Mouse (Mus musculus) hindbrain, embryonic 12.5 days (tissue): ENCODE measurements around the gene Sost. TPM values are rescaled to one million over a fixed set of nuclear protein-coding genes. Genes with fewer than 3 reads are reported as not detected.

Source experiments
- polyA plus RNA-seq: library from polyadenylated mRNA; unstranded; fragments of >200 nt; fragmentation: Nextera tagmentation; extraction: Ambion mirVana; gene quantifications from 2 replicates; pipeline ENCODE4 v1.2.1, GENCODE M21; 2016

Gene Sost
- polyA plus RNA-seq, 1 experiment from 2014 or later: 0.46 TPM

Other genes starting within 250 kb of the Sost start
- gene Dhx8, start 234.1 kb downstream of the Sost start, polyA plus RNA-seq: 41.8 and 50.0 TPM in 2 replicates
- 8.2 and 8.4 TPM in 2 replicates for gene Etv4, start 181.6 kb downstream of the Sost start, polyA plus RNA-seq
- gene Meox1, start 72.6 kb downstream of the Sost start, polyA plus RNA-seq: 1.4 and 1.9 TPM in 2 replicates
- not detected in 2 replicates for gene Cfap97d1, start 17.3 kb upstream of the Sost start, polyA plus RNA-seq
- gene Dusp3, start 20.0 kb upstream of the Sost start, polyA plus RNA-seq: 11.4 and 12.9 TPM in 2 replicates
- gene Mpp3, start 61.4 kb upstream of the Sost start, polyA plus RNA-seq: 35.6 and 36.2 TPM in 2 replicates
- gene Cd300lg, start 74.5 kb upstream of the Sost start, polyA plus RNA-seq: 0.12 and 0.43 TPM in 2 replicates
- gene Mpp2, start 121.5 kb upstream of the Sost start, polyA plus RNA-seq: 22.0 and 24.1 TPM in 2 replicates
- gene Ppy, start 134.3 kb upstream of the Sost start, polyA plus RNA-seq: not detected in 2 replicates
- 3.3 and 5.5 TPM in 2 replicates for gene Pyy, start 140.8 kb upstream of the Sost start, polyA plus RNA-seq
- 0.14 TPM in 1 of 2 replicates, not detected in the other for gene Nags, start 178.5 kb upstream of the Sost start, polyA plus RNA-seq
- 37.9 and 40.4 TPM in 2 replicates for gene Tmem101, start 189.4 kb upstream of the Sost start, polyA plus RNA-seq
- gene Lsm12, start 218.3 kb upstream of the Sost start, polyA plus RNA-seq: 114 TPM in 2 replicates
- gene G6pc3, start 222.6 kb upstream of the Sost start, polyA plus RNA-seq: 26.8 and 27.0 TPM in 2 replicates